Mouse (Mus musculus): ENCODE data around the gene Fgd6. TPM values are rescaled to one million over a fixed set of nuclear protein-coding genes. Genes with fewer than 3 reads are reported as not detected.
A peak's percentile ranks its signal among the peaks of the same experiment; 100 is the strongest.

Fgd6 gene
- total RNA-seq (2021): 1 to 10 TPM; 6.9 to 7.3 TPM
- long read RNA-seq, experiment 1, full-length matches to known transcripts: 3 of 4 reads
- long read RNA-seq, experiment 1, partial matches to known transcripts: 0 of 4 reads
- long read RNA-seq, experiment 1, other reads (novel, unspliced or antisense): 1 of 4 reads
- long read RNA-seq, experiment 2, full-length matches to known transcripts: 2 of 4 reads
- long read RNA-seq, experiment 2, partial matches to known transcripts: 1 of 4 reads
- long read RNA-seq, experiment 2, other reads (novel, unspliced or antisense): 1 of 4 reads

GRCm38 (mm10) chr10:94035658-94036374 is at the start of gene Fgd6, which contains the start of gene Vezt:
TSS of gene Fgd6 (plus strand) at chr10:94036001.
TSS of gene Vezt (minus strand) at chr10:94035817.
- intact Hi-C loops (cut with DNase I): loop anchor here (1.0 kb wide), 1 partner anchor 80 kb away; no protein-coding TSS in a partner anchor
- DNase-seq: peak; percentile 100

GRCm38 (mm10) chr10:93994136-93994535 is 41.7 kb upstream of the Fgd6 start:
- peak in 1 of 2 experiments; percentile 11 for DNase-seq
- intact Hi-C loops (cut with DNase I): no loop called here

- DNase-seq: no peak
These were observed 40.7 kb upstream of the Fgd6 start for GRCm38 (mm10) chr10:93995100-93995499.

GRCm38 (mm10) chr10:93999357-93999756 is 36.4 kb upstream of the Fgd6 start:
- intact Hi-C loops (cut with DNase I): no loop called here
- no peak for DNase-seq

More at GRCm38 (mm10) chr10:93995100-93995499, 40.7 kb upstream of the Fgd6 start:
- intact Hi-C loops (cut with DNase I): no loop called here

GRCm38 (mm10) chr10:94000223-94000622 is 35.6 kb upstream of the Fgd6 start:
- DNase-seq: peak; percentile 16 to 18
- intact Hi-C loops (cut with DNase I): no loop called here

- intact Hi-C loops (cut with DNase I): no loop called here
- no peak for DNase-seq
These were observed 27.4 kb upstream of the Fgd6 start for GRCm38 (mm10) chr10:94008356-94008755.

GRCm38 (mm10) chr10:94009991-94010679 is 25.7 kb upstream of the Fgd6 start:
- no peak for DNase-seq
- intact Hi-C loops (cut with DNase I): no loop called here

- no peak for DNase-seq
- intact Hi-C loops (cut with DNase I): no loop called here
These were observed 24.8 kb upstream of the Fgd6 start for GRCm38 (mm10) chr10:94011024-94011423.

- intact Hi-C loops (cut with DNase I): loop anchor here (1.0 kb wide), 1 partner anchor 103 kb away; no protein-coding TSS in a partner anchor
- DNase-seq: peak; percentile 58 to 76
These were observed 22.6 kb upstream of the Fgd6 start for GRCm38 (mm10) chr10:94013196-94013595.

GRCm38 (mm10) chr10:94014200-94014599 is 21.6 kb upstream of the Fgd6 start:
- intact Hi-C loops (cut with DNase I): no loop called here
- no peak for DNase-seq

GRCm38 (mm10) chr10:94017455-94017854 is 18.3 kb upstream of the Fgd6 start:
- intact Hi-C loops (cut with DNase I): no loop called here
- no peak for DNase-seq

GRCm38 (mm10) chr10:94020587-94020986 is 15.2 kb upstream of the Fgd6 start:
- intact Hi-C loops (cut with DNase I): no loop called here
- DNase-seq: no peak

GRCm38 (mm10) chr10:94021059-94021458 is 14.7 kb upstream of the Fgd6 start:
- intact Hi-C loops (cut with DNase I): no loop called here
- no peak for DNase-seq

GRCm38 (mm10) chr10:94025079-94025478 is 10.7 kb upstream of the Fgd6 start:
- DNase-seq: no peak
- intact Hi-C loops (cut with DNase I): no loop called here

GRCm38 (mm10) chr10:94028493-94028892 is 7.3 kb upstream of the Fgd6 start:
- DNase-seq: no peak
- intact Hi-C loops (cut with DNase I): no loop called here

- DNase-seq: no peak
- intact Hi-C loops (cut with DNase I): no loop called here
These were observed 4.6 kb upstream of the Fgd6 start for GRCm38 (mm10) chr10:94031164-94031563.

GRCm38 (mm10) chr10:94034876-94035657 is 734 bp upstream of the Fgd6 start:
- DNase-seq: peak; percentile 63 to 66
- intact Hi-C loops (cut with DNase I): no loop called here

GRCm38 (mm10) chr10:94036375-94036758 is 566 bp downstream of the Fgd6 start:
- no peak for DNase-seq
- intact Hi-C loops (cut with DNase I): loop anchor here (1.0 kb wide), 1 partner anchor 80 kb away; no protein-coding TSS in a partner anchor

GRCm38 (mm10) chr10:94037196-94037595 is 1.4 kb downstream of the Fgd6 start:
- no peak for DNase-seq
- intact Hi-C loops (cut with DNase I): no loop called here

GRCm38 (mm10) chr10:94037596-94037995 is 1.8 kb downstream of the Fgd6 start:
- no peak for DNase-seq
- intact Hi-C loops (cut with DNase I): no loop called here

Measured in heart, postnatal 14 days (tissue).